Comparison of ENCODE assay signal across 12 mouse cellular contexts in the genomic region with DNA sequence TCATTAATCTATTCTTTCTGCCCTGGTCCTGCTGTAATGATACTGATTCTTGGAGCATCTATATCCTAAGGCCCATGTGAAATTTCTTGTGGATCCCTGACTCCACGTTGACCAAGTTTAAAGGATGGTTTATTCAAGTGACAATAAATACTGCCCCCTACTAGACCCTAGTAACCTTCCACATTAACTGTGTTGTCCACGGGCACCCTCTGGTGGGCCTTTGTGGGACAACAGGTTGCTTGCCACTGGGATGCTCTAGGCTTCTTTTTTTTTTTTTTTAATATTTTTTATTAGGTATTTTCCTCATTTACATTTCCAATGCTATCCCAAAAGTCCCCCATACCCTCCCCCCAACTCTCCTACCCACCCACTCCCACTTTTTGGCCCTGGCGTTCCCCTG. TPM values are rescaled to one million over a fixed set of nuclear protein-coding genes. Genes with fewer than 3 reads are reported as not detected.
A peak's percentile ranks its signal among the peaks of the same experiment; 100 is the strongest.
DNase-seq lines count a peak whose midpoint lies in the region; ATAC-seq and TF ChIP-seq lines count a peak whose summit lies in the region.
"Not testable (repeated sequence)": the region's sequence is repeated elsewhere in the genome, so short reads cannot be mapped to it uniquely, and the experiment has no call there.
"Had no signal": no experiment of that assay in that cellular context is flagged by ENCODE, and none has a peak within 500 bp of the region (broad histone marks: within the 10 kb centered on the region; RNA-seq: fewer than 3 reads in every experiment).

No protein-coding gene starts in this region.

- not testable (repeated sequence) for H3K27ac ChIP-seq in cerebellum, adult 2 months (ENCODE audit: insufficient read depth, low read length); forebrain, embryonic 14.5 days (ENCODE audit: low read depth, low read length)

- H3K36me3 ChIP-seq in forebrain, embryonic 14.5 days (ENCODE audit: control insufficient read depth, insufficient read depth, low read length) = not testable (repeated sequence)

- not testable (repeated sequence) for H3K27me3 ChIP-seq in cerebellum, adult 2 months (ENCODE audit: control insufficient read depth, insufficient read depth, low read length); forebrain, embryonic 14.5 days (replicated peaks; ENCODE audit: control insufficient read depth, insufficient read depth, low read length)

- H3K4me1 ChIP-seq in cerebellum, adult 2 months (ENCODE audit: control insufficient read depth, insufficient read depth, low read length); forebrain, embryonic 14.5 days (ENCODE audit: control insufficient read depth, insufficient read depth, low read length); lung, adult 2 months (ENCODE audit: control insufficient read depth, insufficient read depth, low read length): not testable (repeated sequence)

- not testable (repeated sequence) for ATAC-seq in forebrain, embryonic 14.5 days

- 22% methylated on average over 3 of the region's 3 CpGs for WGBS in cerebellum, adult 2 months
- 31% methylated on average over 3 of the region's 3 CpGs for WGBS in forebrain, embryonic 14.5 days
- WGBS in lung, adult 2 months = 34% methylated on average over 3 of the region's 3 CpGs

- peak; percentile 81 for TF ChIP-seq CTCF in cerebellum, adult 2 months (IDR thresholded peaks at IDR 0.05; ENCODE audit: borderline replicate concordance, insufficient read depth, low read depth, low read length)
- peak; percentile 66 for TF ChIP-seq CTCF in lung, adult 2 months (IDR thresholded peaks at IDR 0.05; ENCODE audit: insufficient read depth, low read length)

- DNase-seq in Muller cell, postnatal 12 days (ENCODE audit: inconsistent ontology term) = peak; percentile 77
- DNase-seq in cerebellum, adult 2 months = peak; percentile 47 to 75
- DNase-seq in forebrain, embryonic 14.5 days (ENCODE audit: low spot score) = peak; percentile 72
- DNase-seq in heart, postnatal 4 days = peak; percentile 88
- DNase-seq in kidney, postnatal 4 days = peak; percentile 90 to 91
- peak; percentile 48 for DNase-seq in lung, adult 2 months
- peak; percentile 42 for DNase-seq in ovary, postnatal 10 days (ENCODE audit: low spot score)
- DNase-seq in thymus, postnatal 14 days = peak; percentile 77

- TF ChIP-seq POLR2A in cerebellum, adult 2 months (IDR thresholded peaks at IDR 0.05; ENCODE audit: borderline replicate concordance, insufficient read depth, low read length); lung, adult 2 months (IDR thresholded peaks at IDR 0.05; ENCODE audit: borderline replicate concordance, extremely low read depth, low read depth, low read length): not testable (repeated sequence)

- H3K4me2 ChIP-seq in forebrain, embryonic 14.5 days (ENCODE audit: low read length) = not testable (repeated sequence)

- H3K9me3 ChIP-seq in forebrain, embryonic 14.5 days (replicated peaks; ENCODE audit: control insufficient read depth, low read length) = not testable (repeated sequence)

- H3K9ac ChIP-seq in forebrain, embryonic 14.5 days (ENCODE audit: low read length) = not testable (repeated sequence)

- not testable (repeated sequence) for H3K4me3 ChIP-seq in cerebellum, adult 2 months (replicated peaks; ENCODE audit: insufficient read depth, low read depth, low read length); forebrain, embryonic 14.5 days (ENCODE audit: low read depth, low read length); lung, adult 2 months (replicated peaks; ENCODE audit: extremely low read depth, low read depth, low read length)

RNA-seq across cellular contexts. Expression of gene Orm1, which starts 24.8 kb away (rescaled TPM):
- polyA plus RNA-seq in cerebellum, adult 2 months (2012; rRNA removed) = not detected in 2 replicates
- polyA plus RNA-seq in forebrain, embryonic 14.5 days (2014; fragmentation: Nextera tagmentation; extraction: Ambion mirVana) = not detected in 2 replicates
- not detected for total RNA-seq in heart, postnatal 4 days (2021)
- polyA plus RNA-seq in lung, adult 2 months (2012; rRNA removed) = 3.9 and 4.7 TPM in 2 replicates
- polyA plus RNA-seq: activated CD4-positive, CD25-positive, alpha-beta regulatory T cell, adult 4 months; forebrain, embryonic 15.5 days; inflammation-experienced regulatory T-cells, adult 6 months had no signal

RNA-seq across cellular contexts. Expression of gene Orm3, which starts 36.4 kb away (rescaled TPM):
- polyA plus RNA-seq in cerebellum, adult 2 months (2012; rRNA removed) = 0.14 TPM in 1 of 2 replicates, not detected in the other
- not detected in 2 replicates for polyA plus RNA-seq in forebrain, embryonic 14.5 days (2014; fragmentation: Nextera tagmentation; extraction: Ambion mirVana)
- total RNA-seq in heart, postnatal 4 days (2021) = not detected
- polyA plus RNA-seq in lung, adult 2 months (2012; rRNA removed) = 0.22 and 0.50 TPM in 2 replicates
- polyA plus RNA-seq: forebrain, embryonic 15.5 days; liver, embryonic 16.5 days had no signal

RNA-seq across cellular contexts. Expression of gene Orm2, which starts 42.7 kb away (rescaled TPM):
- polyA plus RNA-seq in cerebellum, adult 2 months (2012; rRNA removed) = not detected in 2 replicates
- not detected in 2 replicates for polyA plus RNA-seq in forebrain, embryonic 14.5 days (2014; fragmentation: Nextera tagmentation; extraction: Ambion mirVana)
- total RNA-seq in heart, postnatal 4 days (2021) = not detected
- 0.45 and 0.49 TPM in 2 replicates for polyA plus RNA-seq in lung, adult 2 months (2012; rRNA removed)
- polyA plus RNA-seq: forebrain, embryonic 15.5 days; liver, embryonic 16.5 days had no signal
